8 mouse cellular contexts compared by ENCODE assay signal in genomic region chr15:89429352-89430221, GRCm38 (mm10). TPM values are rescaled to one million over a fixed set of nuclear protein-coding genes. Genes with fewer than 3 reads are reported as not detected.
DNase-seq lines count a peak whose midpoint lies in the region; ATAC-seq lines count a peak whose summit lies in the region.

Gene C730034F03Rik, plus strand, starts transcription at chr15:89429589.
Gene Gm44502, minus strand, starts transcription at chr15:89429696.
Gene Chkb, minus strand, starts transcription at chr15:89429908.

- peak within 1 kb of the TSS; percentile 86 for H3K4me3 ChIP-seq in hindbrain, embryonic 11.5 days (ENCODE audit: low read depth, low read length)

- whole genome bisulfite sequencing in hindbrain, embryonic 11.5 days = 1% methylated on average over 70 of the region's 70 CpGs

- peak within 1 kb of the TSS; percentile 88 for H3K4me2 ChIP-seq in hindbrain, embryonic 11.5 days (replicated peaks; ENCODE audit: low read depth, low read length)

- H3K9me3 ChIP-seq in hindbrain, embryonic 11.5 days (ENCODE audit: control insufficient read depth, low read length) = no peaks in the 10 kb centered on the region

- H3K27ac ChIP-seq in hindbrain, embryonic 11.5 days (ENCODE audit: low read depth, low read length) = peak within 1 kb of the TSS; percentile 89

- ATAC-seq in hindbrain, embryonic 11.5 days (ENCODE audit: low FRiP score) = peak; percentile 94

- DNase-seq in Muller cell, postnatal 12 days (ENCODE audit: inconsistent ontology term) = peak; percentile 96
- DNase-seq in cerebellum, adult 9-11 months = peak; percentile 96
- peak; percentile 93 to 97 for DNase-seq in frontal cortex, adult 2 months (ENCODE audit: extremely low spot score in 1 of 2, low spot score in 1 of 2)
- DNase-seq in hindbrain, embryonic 11.5 days (ENCODE audit: low spot score) = peak; percentile 92
- DNase-seq in layer of hippocampus, postnatal 10 days (ENCODE audit: low spot score in 2 of 2) = peak; percentile 86 to 90
- peak; percentile 95 for DNase-seq in lung, postnatal 10 days
- DNase-seq in ovary, postnatal 36 days (ENCODE audit: low spot score) = peak; percentile 88
- peak; percentile 91 for DNase-seq in thymus, postnatal 25 days

- peaks cover 7% of the 10 kb centered on the region; the same call in 1 of the 2 replicates for H3K36me3 ChIP-seq in hindbrain, embryonic 11.5 days (ENCODE audit: control insufficient read depth, insufficient read depth, low read length)

- H3K4me1 ChIP-seq in hindbrain, embryonic 11.5 days (replicated peaks; ENCODE audit: control insufficient read depth, insufficient read depth, low read length) = no peaks in the 10 kb centered on the region; the same call in 1 of the 2 replicates

- no peaks in the 10 kb centered on the region for H3K27me3 ChIP-seq in hindbrain, embryonic 11.5 days (ENCODE audit: control insufficient read depth, insufficient read depth, low read length)

- peak within 1 kb of the TSS; percentile 77 for H3K9ac ChIP-seq in hindbrain, embryonic 11.5 days (ENCODE audit: low read depth, low read length)

RNA-seq across cellular contexts. Expression of gene C730034F03Rik, which starts in this region (rescaled TPM):
- 3.2 and 3.8 TPM in 2 replicates for polyA plus RNA-seq in frontal cortex, adult 2 months (2012; rRNA removed)
- 2.6 and 4.0 TPM in 2 replicates for polyA plus RNA-seq in hindbrain, embryonic 11.5 days (2014; fragmentation: Nextera tagmentation; extraction: Ambion mirVana)
- total RNA-seq in layer of hippocampus, postnatal 10 days (2021) = 1 to 10 TPM; 2.0 to 2.4 TPM

RNA-seq across cellular contexts. Expression of gene Gm44502, which starts in this region (rescaled TPM):
- 0.08 and 0.28 TPM in 2 replicates for polyA plus RNA-seq in frontal cortex, adult 2 months (2012; rRNA removed)
- polyA plus RNA-seq in hindbrain, embryonic 11.5 days (2014; fragmentation: Nextera tagmentation; extraction: Ambion mirVana) = not detected in 2 replicates
- not detected for total RNA-seq in layer of hippocampus, postnatal 10 days (2021)

RNA-seq across cellular contexts. Expression of gene Chkb, which starts in this region (rescaled TPM):
- polyA plus RNA-seq in frontal cortex, adult 2 months (2012; rRNA removed) = 66.1 and 70.7 TPM in 2 replicates
- polyA plus RNA-seq in hindbrain, embryonic 11.5 days (2014; fragmentation: Nextera tagmentation; extraction: Ambion mirVana) = 54.7 and 63.4 TPM in 2 replicates
- total RNA-seq in layer of hippocampus, postnatal 10 days (2021) = 10 to 100 TPM; 51.1 to 59.8 TPM

Comparison
In these comparisons a context has a peak if more than half of its experiments do, and no peak if none do; other contexts are left out.
1. Peak in every context shown above with its lines: DNase-seq, ATAC-seq, H3K4me3 ChIP-seq and H3K27ac ChIP-seq.